Mouse (Mus musculus): ENCODE measurements around the gene Magi1.

GRCm38 (mm10) chr6:93757353-93758087, 526.2 kb downstream of the Magi1 start:
- TF ChIP-seq CTCF (IDR thresholded peaks at IDR 0.05; ENCODE audit: insufficient read depth, low read depth, low read length) (peak; percentile 81), POLR2A (IDR thresholded peaks at IDR 0.05; ENCODE audit: insufficient read depth, low read depth, low read length) (no peak)

Data from olfactory bulb, adult 2 months (tissue).